9 mouse cellular contexts compared by ENCODE assay signal in genomic region chr11:20941546-20941945, GRCm38 (mm10).
DNase-seq lines count a peak whose midpoint lies in the region; ATAC-seq and TF ChIP-seq lines count a peak whose summit lies in the region.
"Had no signal": no experiment of that assay in that cellular context is flagged by ENCODE, and none has a peak within 500 bp of the region (broad histone marks: within the 10 kb centered on the region; RNA-seq: fewer than 3 reads in every experiment).

No protein-coding gene starts in this region.

- H3K27ac ChIP-seq in gastrocnemius, adult 2 months = no peak overlapping the region
- H3K27ac ChIP-seq in midbrain, embryonic 12.5 days (replicated peaks) = no peak overlapping the region
- no peak overlapping the region for H3K27ac ChIP-seq in midbrain, postnatal 0 days (ENCODE audit: low read depth, low read length)

- H3K4me2 ChIP-seq in midbrain, embryonic 12.5 days (replicated peaks) = no peak overlapping the region
- no peak overlapping the region for H3K4me2 ChIP-seq in midbrain, postnatal 0 days (ENCODE audit: low read depth, low read length, poor library complexity, severe bottlenecking)

- peaks cover 3% of the 10 kb centered on the region; the same call in 1 of the 2 replicates for H3K4me1 ChIP-seq in midbrain, embryonic 12.5 days
- H3K4me1 ChIP-seq in midbrain, postnatal 0 days (ENCODE audit: insufficient read depth, low read length) = no peaks in the 10 kb centered on the region

- TF ChIP-seq CTCF in gastrocnemius, adult 2 months (IDR thresholded peaks at IDR 0.05) = no peak
- no peak for TF ChIP-seq CTCF in midbrain, postnatal 0 days (IDR thresholded peaks at IDR 0.05)

- intact Hi-C loops in gastrocnemius, adult 2 months (cut with DNase I) = no loop called here
- intact Hi-C loops in gastrocnemius, postnatal 36 days (cut with DNase I) = no loop called here

- peak; percentile 34 for DNase-seq in gastrocnemius, adult 2 months
- no peak for DNase-seq in gastrocnemius, postnatal 36 days
- DNase-seq in midbrain, postnatal 0 days (ENCODE audit: low spot score) = no peak
- peak; percentile 25 to 44 for DNase-seq in layer of hippocampus, postnatal 36 days
- no peak for DNase-seq in urinary bladder, postnatal 36 days (ENCODE audit: low spot score in 2 of 2)
- no peak for DNase-seq in c-Kit-positive CD71-positive TER-119-positive erythroid progenitor cells, embryonic 14.5 days (ENCODE audit: low spot score)
- no peak for DNase-seq in thymus, postnatal 36 days
- DNase-seq: adrenal gland, postnatal 25 days had no signal

- 48% methylated on average over 4 of the region's 4 CpGs for WGBS in midbrain, embryonic 12.5 days
- WGBS in midbrain, postnatal 0 days = 48% methylated on average over 4 of the region's 4 CpGs

- H3K9me3 ChIP-seq in midbrain, embryonic 12.5 days = no peaks in the 10 kb centered on the region
- no peaks in the 10 kb centered on the region for H3K9me3 ChIP-seq in midbrain, postnatal 0 days (ENCODE audit: low read length)

- ATAC-seq in midbrain, embryonic 12.5 days (ENCODE audit: low FRiP score, low read depth) = peak; percentile 23; the same call in 1 of the 2 replicates
- ATAC-seq in midbrain, postnatal 0 days (ENCODE audit: low FRiP score) = no peak

- H3K27me3 ChIP-seq in midbrain, embryonic 12.5 days = no peaks in the 10 kb centered on the region
- no peaks in the 10 kb centered on the region for H3K27me3 ChIP-seq in midbrain, postnatal 0 days (ENCODE audit: insufficient read depth, low read length)

- H3K9ac ChIP-seq in midbrain, embryonic 12.5 days (replicated peaks) = no peak overlapping the region
- no peak overlapping the region for H3K9ac ChIP-seq in midbrain, postnatal 0 days (replicated peaks; ENCODE audit: low read length, poor library complexity, severe bottlenecking)

- no peaks in the 10 kb centered on the region for H3K36me3 ChIP-seq in midbrain, embryonic 12.5 days
- H3K36me3 ChIP-seq in midbrain, postnatal 0 days (ENCODE audit: insufficient read depth, low read length) = no peaks in the 10 kb centered on the region

- H3K4me3 ChIP-seq in gastrocnemius, adult 2 months = no peak overlapping the region
- no peak overlapping the region for H3K4me3 ChIP-seq in midbrain, embryonic 12.5 days
- no peak overlapping the region for H3K4me3 ChIP-seq in midbrain, postnatal 0 days (ENCODE audit: low read depth, low read length)

Comparison
In these comparisons a context has a peak if more than half of its experiments do, and no peak if none do; other contexts are left out.
1. DNase-seq: peak in gastrocnemius, adult 2 months (single experiment) and layer of hippocampus, postnatal 36 days (2 of 2); none in gastrocnemius, postnatal 36 days (0 of 2), midbrain, postnatal 0 days (single experiment), urinary bladder, postnatal 36 days (0 of 2), c-Kit-positive CD71-positive TER-119-positive erythroid progenitor cells, embryonic 14.5 days (single experiment) and thymus, postnatal 36 days (0 of 2).